Mouse (Mus musculus): ENCODE data around the gene Pik3r4. TPM values are rescaled to one million over a fixed set of nuclear protein-coding genes. Genes with fewer than 3 reads are reported as not detected.
"Not testable (repeated sequence)": the region's sequence is repeated elsewhere in the genome, so short reads cannot be mapped to it uniquely, and the experiment has no call there.

The Pik3r4 gene
- total RNA-seq (2015), result 21.7 and 22.1 TPM in 2 replicates
- 13.4 and 21.7 TPM in 2 replicates for total RNA-seq (2017)

DNA sequence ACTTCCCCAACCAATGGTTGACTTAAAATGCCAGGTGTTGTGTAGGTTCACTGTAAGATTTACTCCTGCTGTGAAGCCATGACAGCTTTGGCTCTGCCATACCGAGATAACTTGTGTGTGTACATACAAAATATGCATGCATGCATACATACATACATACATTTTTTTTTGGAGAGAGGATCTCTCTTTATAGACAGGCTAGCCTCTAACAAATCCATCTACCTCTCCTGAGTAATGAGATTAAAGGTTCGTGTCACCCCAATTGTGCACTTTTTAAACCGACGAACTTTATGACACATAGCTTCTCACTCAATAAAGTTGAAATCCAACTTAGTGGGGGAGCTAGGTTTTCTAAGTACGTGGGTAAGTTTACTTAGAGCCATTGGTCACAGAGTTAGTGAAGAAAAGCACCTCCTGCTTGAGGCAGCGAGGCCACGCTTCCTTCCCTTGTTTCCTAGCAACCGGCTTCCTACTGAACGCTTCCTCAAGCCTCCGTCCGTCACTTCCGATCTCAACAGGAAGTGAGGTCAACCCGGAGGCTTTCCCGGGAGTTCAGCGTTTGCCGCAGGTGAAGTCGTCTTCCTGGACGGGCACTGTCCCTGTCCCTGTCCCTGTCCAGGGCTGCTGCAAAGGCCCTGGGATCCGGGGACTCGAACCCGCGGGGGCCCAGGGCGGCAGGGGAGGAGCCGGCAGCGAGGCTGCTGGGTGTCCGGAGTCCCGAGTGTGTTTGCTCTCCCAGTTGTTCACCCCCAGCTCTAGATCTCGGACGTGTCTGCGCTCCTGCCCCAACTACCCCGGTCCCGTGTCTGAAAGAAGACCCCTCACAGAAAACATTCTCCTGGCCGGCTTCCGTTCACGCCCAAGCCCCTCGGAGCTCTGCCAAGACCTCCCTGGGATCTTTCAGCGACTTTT lies at the start of gene Pik3r4:
Pik3r4 (plus strand) TSS at position 519 of the 912 bp plus-strand sequence.
- peak; percentile 99 for ATAC-seq (ENCODE audit: poor library complexity, severe bottlenecking)

DNA sequence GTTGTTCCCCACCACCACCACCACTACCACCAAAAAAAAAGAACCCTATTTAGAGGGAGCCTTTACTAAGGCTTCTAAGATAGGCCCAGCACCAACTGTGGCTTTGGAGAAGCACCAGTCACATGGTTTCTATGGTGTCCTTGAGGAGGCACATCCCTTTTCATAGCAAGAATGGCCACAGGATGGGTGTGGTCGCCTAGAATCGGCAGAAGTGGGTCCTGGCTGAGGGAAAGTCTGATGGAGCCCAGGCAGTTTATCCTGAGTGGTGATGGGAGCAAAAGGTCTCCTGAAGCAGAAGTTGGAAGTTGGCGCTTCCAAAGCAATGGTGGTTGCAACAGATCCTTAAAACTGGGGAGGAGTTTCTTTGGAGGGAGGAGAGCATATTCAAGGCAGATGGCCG lies 43.9 kb upstream of the Pik3r4 start:
- no peak for ATAC-seq (ENCODE audit: poor library complexity, severe bottlenecking)

- ATAC-seq (ENCODE audit: poor library complexity, severe bottlenecking), result no peak
Observed at GRCm38 (mm10) chr9:105611980-105612771, 30.6 kb upstream of the Pik3r4 start.

GRCm38 (mm10) chr9:105612919-105613318 lies 29.9 kb upstream of the Pik3r4 start:
- ATAC-seq (ENCODE audit: poor library complexity, severe bottlenecking), result no peak

GRCm38 (mm10) chr9:105615952-105616351 lies 26.8 kb upstream of the Pik3r4 start:
- no peak for ATAC-seq (ENCODE audit: poor library complexity, severe bottlenecking)

DNA sequence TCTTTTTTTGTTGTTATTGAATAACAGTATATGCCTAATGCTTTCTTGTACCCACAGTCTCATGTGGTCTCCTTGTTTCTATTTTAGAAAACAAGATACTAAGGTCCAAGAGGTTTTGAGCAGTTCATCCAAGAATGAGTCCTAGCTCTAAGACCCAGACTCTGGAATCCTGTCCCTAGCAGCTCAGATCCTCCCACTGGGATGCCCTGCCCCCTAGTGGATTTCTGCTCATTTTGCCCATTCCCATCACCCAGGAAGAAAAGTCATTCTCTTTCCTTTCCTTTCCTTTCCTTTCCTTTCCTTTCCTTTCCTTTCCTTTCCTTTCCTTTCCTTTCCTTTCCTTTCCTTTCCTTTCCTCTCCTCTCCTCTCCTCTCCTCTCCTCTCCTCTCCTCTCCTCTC lies 25.5 kb upstream of the Pik3r4 start:
- peak; percentile 80 for ATAC-seq (ENCODE audit: poor library complexity, severe bottlenecking)

DNA sequence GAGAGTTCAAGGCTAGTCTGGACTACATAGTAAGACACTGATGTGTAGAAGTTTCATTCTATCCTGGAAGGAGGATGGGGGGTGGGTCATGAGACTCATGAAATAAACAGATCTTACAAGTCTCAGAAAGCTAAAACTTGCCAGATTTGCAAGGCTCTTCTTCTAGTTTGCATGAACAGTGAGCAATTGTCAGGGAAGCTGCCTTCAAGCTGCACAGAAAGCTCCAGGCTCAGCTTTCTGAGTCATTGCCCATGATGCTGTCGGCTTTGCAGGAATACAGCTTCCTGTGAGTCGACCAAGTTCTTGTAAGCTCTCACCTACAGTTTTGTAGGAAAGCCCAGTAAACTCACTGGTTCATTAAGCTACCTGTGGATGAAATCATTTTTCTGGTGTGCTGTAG lies 8.8 kb upstream of the Pik3r4 start:
- ATAC-seq (ENCODE audit: poor library complexity, severe bottlenecking), result no peak

- ATAC-seq (ENCODE audit: poor library complexity, severe bottlenecking), result not testable (repeated sequence)
Observed at GRCm38 (mm10) chr9:105641377-105641776, 1.4 kb upstream of the Pik3r4 start.

GRCm38 (mm10) chr9:105656189-105656588 lies 13.4 kb downstream of the Pik3r4 start:
- ATAC-seq (ENCODE audit: poor library complexity, severe bottlenecking), result 0 out of 2 replicates have a peak, but pooled peaks have one; percentile 40

DNA sequence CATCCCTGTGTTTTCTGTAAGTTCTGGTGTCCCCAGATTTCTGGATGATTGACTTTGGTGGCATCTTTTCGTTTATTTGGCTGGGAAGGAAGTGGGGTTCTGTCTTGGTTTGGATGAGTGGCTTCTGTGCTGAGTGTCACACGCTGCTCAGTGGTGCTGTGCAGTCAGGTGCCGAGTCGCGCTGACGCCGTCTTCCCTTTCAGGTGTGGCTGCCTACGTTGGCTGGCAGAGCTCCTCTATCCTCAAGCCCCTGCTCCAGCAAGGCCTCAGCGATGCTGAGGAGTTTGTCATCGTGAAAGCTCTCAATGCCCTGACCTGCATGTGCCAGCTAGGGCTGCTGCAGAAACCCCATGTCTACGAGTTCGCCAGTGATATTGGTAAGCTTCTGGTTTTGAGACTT lies 15.4 kb downstream of the Pik3r4 start:
- ATAC-seq (ENCODE audit: poor library complexity, severe bottlenecking), result no peak

GRCm38 (mm10) chr9:105659877-105660276 lies 17.1 kb downstream of the Pik3r4 start:
- no peak for ATAC-seq (ENCODE audit: poor library complexity, severe bottlenecking)

DNA sequence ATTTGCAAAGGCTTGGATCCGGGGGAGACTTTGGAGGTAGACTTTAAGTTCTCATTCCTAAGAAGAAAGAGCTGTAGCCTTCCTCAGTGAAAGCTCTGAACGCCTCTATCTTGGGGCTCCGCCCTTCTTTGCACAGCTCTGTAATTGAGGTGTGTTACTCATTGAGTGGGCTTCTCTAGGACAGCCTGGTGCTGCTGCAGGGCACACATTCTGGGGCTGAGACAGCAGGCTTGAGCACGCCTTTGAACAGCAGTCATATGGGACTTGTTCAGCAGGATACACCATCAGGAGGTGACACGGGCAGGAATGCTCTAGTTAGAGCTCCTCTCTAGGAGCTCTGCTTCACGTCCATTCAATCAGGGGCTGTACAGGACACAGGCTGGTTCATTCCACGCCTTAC lies 22.5 kb downstream of the Pik3r4 start:
- no peak for ATAC-seq (ENCODE audit: poor library complexity, severe bottlenecking)

GRCm38 (mm10) chr9:105670916-105671315 lies 28.1 kb downstream of the Pik3r4 start:
- no peak for ATAC-seq (ENCODE audit: poor library complexity, severe bottlenecking)

DNA sequence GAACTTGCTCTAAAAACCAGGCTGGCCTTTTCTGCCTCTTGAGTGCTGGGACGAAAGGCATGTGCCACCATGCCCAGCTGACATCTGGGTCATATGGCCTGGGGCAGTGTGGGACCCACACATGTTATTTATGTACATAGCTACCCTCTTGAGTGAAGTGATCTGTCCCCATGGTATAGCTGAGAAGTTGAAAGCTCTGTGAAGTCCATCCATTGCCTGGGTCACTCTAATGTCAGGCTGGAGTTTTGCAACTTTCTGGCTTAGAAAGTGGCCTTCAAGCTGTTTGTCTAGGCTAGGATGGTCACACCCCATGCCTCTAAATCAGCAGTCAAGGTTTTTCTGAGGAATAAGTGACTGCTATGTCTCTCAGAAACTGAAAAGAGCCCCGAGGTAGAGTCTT lies 29.3 kb downstream of the Pik3r4 start:
- no peak for ATAC-seq (ENCODE audit: poor library complexity, severe bottlenecking)

GRCm38 (mm10) chr9:105675941-105676340 lies 33.2 kb downstream of the Pik3r4 start:
- no peak for ATAC-seq (ENCODE audit: poor library complexity, severe bottlenecking)

- no peak for ATAC-seq (ENCODE audit: poor library complexity, severe bottlenecking)
Observed at GRCm38 (mm10) chr9:105681386-105681785, 38.6 kb downstream of the Pik3r4 start.

DNA sequence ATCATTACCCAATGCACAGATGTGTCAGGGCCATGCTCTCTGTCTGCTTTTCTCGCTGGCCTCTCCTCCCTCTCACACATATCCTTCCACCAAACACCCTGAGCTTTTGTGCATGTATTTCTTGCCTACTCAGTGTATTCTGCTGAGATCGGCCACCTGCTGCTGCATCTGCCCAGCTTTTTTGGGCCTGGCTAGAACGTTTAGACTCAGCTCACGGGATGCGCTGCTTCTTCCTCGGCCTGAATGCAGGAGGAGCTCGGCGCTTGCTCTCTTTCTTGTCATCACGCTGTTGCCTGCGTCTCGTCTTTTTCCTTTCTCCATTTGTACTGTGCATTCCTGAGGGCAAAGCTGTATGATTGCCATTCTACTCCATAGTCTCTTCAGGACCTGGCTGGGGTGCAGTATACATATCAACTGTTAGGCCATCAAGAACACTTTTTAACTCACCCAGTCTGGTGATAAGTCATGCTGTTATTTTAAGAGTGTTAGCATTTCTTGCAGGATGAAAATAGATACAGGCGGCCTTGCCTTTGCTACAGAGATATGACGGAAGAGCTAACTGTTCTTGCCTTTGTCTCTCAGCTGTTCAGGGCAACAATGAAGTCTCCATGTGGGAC lies 41.9 kb downstream of the Pik3r4 start:
- no peak for ATAC-seq (ENCODE audit: poor library complexity, severe bottlenecking)

GRCm38 (mm10) chr9:105689485-105689884 lies 46.7 kb downstream of the Pik3r4 start:
- no peak for ATAC-seq (ENCODE audit: poor library complexity, severe bottlenecking)

GRCm38 (mm10) chr9:105692472-105692871 lies 49.7 kb downstream of the Pik3r4 start:
- no peak for ATAC-seq (ENCODE audit: poor library complexity, severe bottlenecking)

GRCm38 (mm10) chr9:105693056-105693455 lies 50.3 kb downstream of the Pik3r4 start:
- ATAC-seq (ENCODE audit: poor library complexity, severe bottlenecking), result no peak

- ATAC-seq (ENCODE audit: poor library complexity, severe bottlenecking), result no peak
Observed at GRCm38 (mm10) chr9:105693854-105694253, 51.1 kb downstream of the Pik3r4 start.
